Mouse (Mus musculus) lung, postnatal 0 days (tissue): ENCODE measurements around the gene Pfkp. TPM values are rescaled to one million over a fixed set of nuclear protein-coding genes. Genes with fewer than 3 reads are reported as not detected.
A peak's percentile ranks its signal among the peaks of the same experiment; 100 is the strongest.

Source experiments
- ATAC-seq: fragments of 200-750 bp; cut with Nextera tagmentation; 2 replicates; pipeline ENCODE4 v1.8.0; 2017; ENCODE audit warnings: moderate library complexity
- DNase-seq: peaks from one replicate; pipeline ENCODE4 v3.0.0-alpha.2; 2016; ENCODE audit warnings: low spot score
- H3K27ac ChIP-seq: fragments of 300-500 bp; sonication (generic); 2 replicates; pipeline ENCODE4 v1.5.1; 2014; ENCODE audit warnings: antibody characterized with exemption, mild to moderate bottlenecking, low read length, mixed read lengths
- H3K27me3 ChIP-seq: fragments of 300-500 bp; sonication (generic); replicated peaks from 2 replicates; pipeline ENCODE4 v1.6.1; 2014; ENCODE audit warnings: low read length, mixed read lengths; ENCODE audit not compliant: insufficient read depth
- H3K36me3 ChIP-seq: fragments of 300-500 bp; sonication (generic); 2 replicates; pipeline ENCODE4 v1.6.1; 2014; ENCODE audit warnings: low read length, mixed read lengths; ENCODE audit not compliant: insufficient read depth
- H3K4me1 ChIP-seq: fragments of 300-500 bp; sonication (generic); 2 replicates; pipeline ENCODE4 v1.6.1; 2014; ENCODE audit warnings: antibody characterized with exemption, low read depth, low read length, mixed read lengths; ENCODE audit not compliant: insufficient read depth
- H3K4me2 ChIP-seq: fragments of 300-500 bp; sonication (generic); replicated peaks from 2 replicates; pipeline ENCODE4 v1.6.1; 2014; ENCODE audit warnings: low read depth, mild to moderate bottlenecking, low read length, moderate library complexity, mixed read lengths
- H3K4me3 ChIP-seq: fragments of 300-500 bp; sonication (generic); 2 replicates; pipeline ENCODE4 v1.5.1; 2014; ENCODE audit warnings: low read depth, low read length
- H3K9ac ChIP-seq: fragments of 300-500 bp; sonication (generic); replicated peaks from 2 replicates; pipeline ENCODE4 v1.6.1; 2014; ENCODE audit warnings: low read depth, mild to moderate bottlenecking
- H3K9me3 ChIP-seq: fragments of 300-500 bp; sonication (generic); 2 replicates; pipeline ENCODE4 v1.6.1; 2016; ENCODE audit warnings: low read length, mixed read lengths
- CTCF ChIP-seq: IDR thresholded peaks from 2 replicates; pipeline ENCODE4 v1.5.1; 2016; ENCODE audit warnings: antibody characterized with exemption, mild to moderate bottlenecking
- EP300 ChIP-seq: IDR thresholded peaks from 2 replicates; pipeline ENCODE4 v1.6.1; 2016; ENCODE audit warnings: antibody characterized with exemption, mild to moderate bottlenecking, control low read depth
- WGBS: fragments of 180-500 bp; shearing (Covaris S2); extraction: QIAGEN DNeasy Blood & Tissue Kit; methylation state at CpG from one replicate; pipeline ENCODE4 v1.1.7; 2014; 5-methylcytosine and 5-hydroxymethylcytosine counted together
- polyA plus RNA-seq: library from polyadenylated mRNA; unstranded; fragments of >200 nt; fragmentation: Nextera tagmentation; extraction: Ambion mirVana; gene quantifications from 2 replicates; pipeline ENCODE4 v1.2.1, GENCODE M21; 2015

Gene Pfkp
- polyA plus RNA-seq, 1 experiment from 2014 or later = 23.1 TPM

DNA sequence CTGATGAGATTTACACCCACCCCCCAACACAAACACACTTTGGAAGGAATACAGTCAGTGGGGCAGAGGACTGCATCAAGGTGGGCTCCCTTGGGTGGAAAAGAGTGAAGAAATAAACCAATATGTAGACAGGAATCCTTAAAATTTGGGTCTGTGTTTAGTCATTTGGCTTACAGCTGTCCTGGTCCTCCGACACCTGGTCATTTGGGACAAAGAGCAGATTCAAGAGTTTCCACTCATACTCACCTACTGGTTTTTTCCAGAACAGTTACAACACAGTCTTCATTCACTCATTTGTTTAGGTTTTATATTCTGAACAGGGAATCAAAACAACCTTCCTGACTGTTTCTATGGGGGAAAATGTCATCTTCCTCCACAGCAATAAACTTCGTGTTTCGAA lies 9.6 kb downstream of the Pfkp start:
- TF ChIP-seq EP300 = no peak
- no peak for TF ChIP-seq CTCF
- DNase-seq (no peak), ATAC-seq (no peak)
- H3K4me2 ChIP-seq = no peak overlapping the region
- no peak overlapping the region for H3K27ac ChIP-seq
- H3K9ac ChIP-seq = no peak overlapping the region
- no peaks in the 10 kb centered on the region for H3K36me3 ChIP-seq
- WGBS = 87% methylated on average over 3 of the region's 3 CpGs
- no peaks in the 10 kb centered on the region for H3K9me3 ChIP-seq
- H3K4me3 ChIP-seq = no peak overlapping the region
- peaks cover under 1% of the 10 kb centered on the region; the same call in 1 of the 2 replicates for H3K4me1 ChIP-seq
- H3K27me3 ChIP-seq = no peaks in the 10 kb centered on the region

DNA sequence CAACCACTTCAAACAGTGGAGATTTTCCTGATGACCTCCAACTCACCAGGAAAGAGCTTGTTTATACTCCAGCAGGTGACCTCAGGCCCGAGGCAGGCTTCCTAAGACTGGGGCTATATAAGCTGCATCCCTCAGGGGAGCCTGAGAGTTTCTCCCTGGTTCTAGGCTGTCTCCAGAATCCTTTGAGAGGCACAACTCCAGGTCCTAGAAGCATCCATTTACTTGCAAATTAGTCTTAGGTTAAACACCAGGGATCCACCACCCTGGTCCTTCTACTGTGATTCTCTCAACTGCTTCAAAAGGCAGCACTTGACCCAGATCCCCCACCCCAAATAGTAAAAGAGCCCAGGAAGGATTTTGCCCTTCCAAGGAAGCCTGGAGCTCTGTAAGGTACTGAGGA lies 10.2 kb downstream of the Pfkp start:
- Histone ChIP-seq H3K9ac (no peak overlapping the region), H3K4me2 (no peak overlapping the region), H3K36me3 (no peaks in the 10 kb centered on the region), H3K4me1 (peaks cover 6% of the 10 kb centered on the region; the same call in 1 of the 2 replicates), H3K9me3 (no peaks in the 10 kb centered on the region), H3K27me3 (no peaks in the 10 kb centered on the region), H3K27ac (no peak overlapping the region), H3K4me3 (no peak overlapping the region)
- TF ChIP-seq EP300 = no peak
- TF ChIP-seq CTCF = no peak
- WGBS = 50% methylated on average over 1 of the region's 1 CpGs
- no peak for DNase-seq
- no peak for ATAC-seq

GRCm38 (mm10) chr13:6637534-6638124 lies 10.9 kb downstream of the Pfkp start:
- no peak overlapping the region for H3K4me2 ChIP-seq
- peaks cover 8% of the 10 kb centered on the region; the same call in 1 of the 2 replicates for H3K4me1 ChIP-seq
- H3K9me3 ChIP-seq = no peaks in the 10 kb centered on the region
- no peaks in the 10 kb centered on the region for H3K27me3 ChIP-seq
- H3K36me3 ChIP-seq = no peaks in the 10 kb centered on the region
- WGBS = 86% methylated on average over 7 of the region's 7 CpGs
- ATAC-seq (no peak), DNase-seq (no peak)
- no peak overlapping the region for H3K27ac ChIP-seq
- H3K9ac ChIP-seq = no peak overlapping the region
- TF ChIP-seq CTCF (no peak), EP300 (no peak)
- no peak overlapping the region for H3K4me3 ChIP-seq

DNA sequence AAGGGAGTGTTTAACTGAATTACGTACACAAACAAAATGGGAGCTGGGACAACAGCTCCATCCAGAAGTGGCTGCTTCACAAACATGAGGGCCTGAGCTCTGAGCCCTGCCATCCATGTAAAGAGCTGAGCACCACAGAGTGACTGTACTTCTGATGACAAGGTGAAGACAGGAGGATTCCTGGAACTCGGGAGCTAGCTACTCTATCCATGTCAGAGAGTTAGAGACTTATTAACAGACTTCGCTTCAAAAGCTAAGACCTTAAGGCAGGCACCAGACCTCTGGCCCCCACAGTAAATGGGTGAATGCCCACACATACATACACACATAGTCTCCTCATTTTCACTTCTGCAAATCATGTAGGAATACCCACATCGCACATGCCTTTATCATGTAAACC lies 11.6 kb downstream of the Pfkp start:
- TF ChIP-seq CTCF = no peak
- DNase-seq = no peak
- WGBS = 79% methylated on average over 4 of the region's 4 CpGs
- Histone ChIP-seq H3K27ac (no peak overlapping the region), H3K9ac (no peak overlapping the region), H3K4me1 (peaks cover 8% of the 10 kb centered on the region; the same call in 1 of the 2 replicates), H3K36me3 (no peaks in the 10 kb centered on the region), H3K4me2 (no peak overlapping the region), H3K9me3 (no peaks in the 10 kb centered on the region), H3K4me3 (no peak overlapping the region), H3K27me3 (no peaks in the 10 kb centered on the region)
- no peak for ATAC-seq

DNA sequence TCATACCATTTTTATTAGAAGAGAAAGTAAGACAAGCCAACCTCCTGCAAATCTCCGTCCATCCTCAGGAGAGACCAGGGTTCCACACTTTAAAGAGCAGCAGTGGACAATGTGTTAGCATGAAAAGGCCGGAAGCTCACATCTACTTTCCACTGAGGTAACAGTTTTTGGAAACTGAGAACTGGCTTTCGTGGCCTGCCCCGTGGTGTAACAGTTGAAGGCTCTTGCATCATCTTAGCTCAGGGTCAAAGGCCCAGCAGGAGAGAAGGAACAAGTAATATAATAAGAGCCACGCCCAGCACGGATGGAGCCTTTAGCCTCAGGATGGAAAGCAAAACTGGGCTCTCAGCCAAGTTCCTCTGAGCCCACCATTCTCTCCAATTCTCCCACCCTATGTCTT lies 12.1 kb downstream of the Pfkp start:
- H3K27ac ChIP-seq = no peak overlapping the region
- DNase-seq (no peak), ATAC-seq (no peak)
- H3K9me3 ChIP-seq = no peaks in the 10 kb centered on the region
- no peak overlapping the region for H3K4me2 ChIP-seq
- TF ChIP-seq EP300 (no peak), CTCF (no peak)
- no peak overlapping the region for H3K4me3 ChIP-seq
- peaks cover 8% of the 10 kb centered on the region; the same call in 1 of the 2 replicates for H3K4me1 ChIP-seq
- WGBS = 44% methylated on average over 6 of the region's 6 CpGs
- no peaks in the 10 kb centered on the region for H3K36me3 ChIP-seq
- H3K27me3 ChIP-seq = no peaks in the 10 kb centered on the region
- no peak overlapping the region for H3K9ac ChIP-seq

DNA sequence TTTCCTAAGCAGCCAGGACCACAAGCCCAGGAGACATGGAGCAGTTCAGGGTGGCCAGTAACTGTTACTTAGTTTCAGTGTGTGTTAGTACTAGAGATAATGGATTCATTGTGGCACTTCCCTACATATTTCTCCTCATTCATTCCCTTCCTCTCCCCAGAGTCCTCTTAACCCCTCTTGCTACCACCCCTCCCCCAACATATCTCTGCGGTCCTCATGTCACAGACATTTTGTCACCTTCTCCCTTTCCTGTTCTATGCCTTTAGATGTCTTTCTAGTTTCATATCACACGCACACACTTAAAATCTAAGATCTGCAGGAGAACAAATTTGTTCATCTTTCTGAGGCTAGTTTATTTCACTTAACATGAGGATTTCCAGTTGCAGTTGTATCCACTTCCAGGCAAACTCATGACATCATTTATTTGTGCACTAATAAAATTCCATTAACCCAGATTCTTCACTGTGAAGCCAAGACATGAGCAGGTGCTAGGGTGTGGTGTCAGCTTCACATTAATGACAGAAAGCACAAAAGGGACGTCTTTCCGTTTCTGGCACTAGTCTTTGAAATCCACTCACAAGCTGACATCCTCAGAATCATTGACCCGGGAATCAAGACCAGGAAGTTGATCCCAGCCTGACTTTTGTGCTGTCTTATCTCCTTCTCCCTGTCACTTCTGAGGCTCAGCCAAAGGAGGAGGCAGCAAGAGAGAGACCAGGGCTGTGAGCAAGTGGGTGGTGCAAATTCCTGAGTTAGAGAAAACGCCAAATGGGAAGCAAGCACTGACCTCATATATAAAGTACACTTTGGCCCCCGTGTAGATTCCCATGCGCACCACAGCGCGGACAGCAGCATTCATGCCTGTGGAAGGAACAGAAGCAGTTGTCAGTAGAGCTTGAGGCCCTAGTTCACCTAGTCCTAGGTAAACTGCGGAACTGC lies 13.2 kb downstream of the Pfkp start:
- H3K4me1 ChIP-seq = peaks cover 8% of the 10 kb centered on the region; the same call in 1 of the 2 replicates
- H3K4me2 ChIP-seq = no peak overlapping the region
- no peaks in the 10 kb centered on the region for H3K27me3 ChIP-seq
- no peaks in the 10 kb centered on the region for H3K36me3 ChIP-seq
- no peak for TF ChIP-seq CTCF
- TF ChIP-seq EP300 = no peak
- H3K27ac ChIP-seq = no peak overlapping the region
- 37% methylated on average over 11 of the region's 11 CpGs for WGBS
- peak; percentile 43 for ATAC-seq
- no peak overlapping the region for H3K4me3 ChIP-seq
- peak; percentile 37 for DNase-seq
- no peaks in the 10 kb centered on the region for H3K9me3 ChIP-seq
- H3K9ac ChIP-seq = no peak overlapping the region
